Mouse (Mus musculus): ENCODE results near the gene Olfr432.

DNA sequence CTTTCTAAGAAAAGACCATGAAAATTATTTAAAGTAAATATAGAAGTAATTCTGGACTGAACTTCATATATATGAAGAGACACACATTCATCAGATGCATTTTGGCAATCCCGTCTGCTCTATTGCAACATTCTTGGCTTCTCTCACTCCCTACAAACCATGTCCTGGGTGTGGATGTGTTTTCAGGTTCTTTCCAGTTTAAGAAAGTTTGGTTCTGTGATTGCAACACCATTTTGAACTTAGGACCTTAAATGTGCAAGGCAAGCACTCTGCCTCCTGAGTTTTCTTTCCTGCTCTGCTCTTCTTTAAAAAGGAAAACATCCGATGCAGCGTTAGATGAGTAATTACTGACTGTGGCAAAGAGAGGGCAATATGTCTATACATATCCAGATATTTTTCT lies 10.5 kb upstream of the Olfr432 start:
- TF ChIP-seq CTCF (IDR thresholded peaks at IDR 0.05; ENCODE audit: low read depth) (no peak), EP300 (optimal IDR thresholded peaks at IDR 0.05) (no peak)

All from stomach, postnatal 0 days (tissue).